Mouse (Mus musculus) forebrain, embryonic 13.5 days (tissue): ENCODE data around the gene Slc39a8. TPM values are rescaled to one million over a fixed set of nuclear protein-coding genes. Genes with fewer than 3 reads are reported as not detected.

Experiments used
- ATAC-seq: fragments of 200-750 bp; cut with Nextera tagmentation; 2 replicates; pipeline ENCODE4 v1.8.0; 2017
- H3K27ac ChIP-seq: fragments of 300-500 bp; sonication (generic); 2 replicates; pipeline ENCODE4 v1.5.1; 2015; ENCODE audit warnings: inconsistent platforms, mild to moderate bottlenecking, moderate library complexity
- H3K27me3 ChIP-seq: fragments of 300-500 bp; sonication (generic); 2 replicates; pipeline ENCODE4 v1.6.1; 2015; ENCODE audit warnings: mild to moderate bottlenecking, inconsistent platforms
- H3K36me3 ChIP-seq: fragments of 300-500 bp; sonication (generic); 2 replicates; pipeline ENCODE4 v1.6.1; 2015; ENCODE audit warnings: mild to moderate bottlenecking, inconsistent platforms; ENCODE audit not compliant: poor library complexity, severe bottlenecking
- H3K4me1 ChIP-seq: fragments of 300-500 bp; sonication (generic); 2 replicates; pipeline ENCODE4 v1.6.1; 2015; ENCODE audit warnings: inconsistent platforms
- H3K4me2 ChIP-seq: fragments of 300-500 bp; sonication (generic); 2 replicates; pipeline ENCODE4 v1.6.1; 2015; ENCODE audit warnings: inconsistent platforms, mild to moderate bottlenecking, moderate library complexity
- H3K4me3 ChIP-seq: fragments of 300-500 bp; sonication (generic); 2 replicates; pipeline ENCODE4 v1.5.1; 2015; ENCODE audit warnings: mild to moderate bottlenecking, inconsistent platforms
- H3K9ac ChIP-seq: fragments of 300-500 bp; sonication (generic); 2 replicates; pipeline ENCODE4 v1.6.1; 2015; ENCODE audit warnings: mild to moderate bottlenecking, inconsistent platforms
- H3K9me3 ChIP-seq: fragments of 300-500 bp; sonication (generic); replicated peaks from 2 replicates; pipeline ENCODE4 v1.6.1; 2016; ENCODE audit warnings: inconsistent platforms
- WGBS: fragments of 180-500 bp; shearing (Covaris S2); methylation state at CpG from one replicate; pipeline ENCODE4 v1.1.7; 2015; 5-methylcytosine and 5-hydroxymethylcytosine counted together
- polyA plus RNA-seq: library from polyadenylated mRNA; unstranded; fragments of >200 nt; fragmentation: Nextera tagmentation; extraction: Ambion mirVana; gene quantifications from 2 replicates; pipeline ENCODE4 v1.2.1, GENCODE M21; 2015

Slc39a8 gene
- polyA plus RNA-seq, 1 experiment from 2014 or later, result 7.5 TPM

DNA sequence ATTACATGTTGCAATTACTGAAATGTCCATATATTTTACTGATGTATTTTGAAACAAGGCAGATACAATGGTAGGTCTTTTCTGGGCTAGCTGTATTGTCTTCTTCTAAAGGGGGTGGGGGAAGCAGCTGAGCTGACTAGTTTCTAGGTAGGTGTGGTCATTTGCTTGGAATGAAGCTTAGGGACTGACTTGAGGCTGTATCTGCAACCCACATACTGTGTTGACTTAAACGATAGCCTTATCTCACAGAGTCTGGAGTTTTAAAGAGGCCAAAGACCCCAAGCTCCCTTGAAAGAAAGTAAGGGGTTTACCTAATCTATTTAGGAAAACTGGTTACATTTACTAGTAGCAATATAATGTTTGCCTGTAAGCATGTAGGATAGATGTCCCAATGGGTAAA, 2.9 kb downstream of the Slc39a8 start:
- peaks cover 16% of the 10 kb centered on the region for H3K4me1 ChIP-seq
- no peak overlapping the region for H3K4me2 ChIP-seq
- H3K4me3 ChIP-seq, result no peak overlapping the region
- no peak overlapping the region for H3K9ac ChIP-seq
- H3K36me3 ChIP-seq, result no peaks in the 10 kb centered on the region
- no peak for ATAC-seq
- WGBS, result 50% methylated on average over 1 of the region's 1 CpGs
- H3K9me3 ChIP-seq, result no peaks in the 10 kb centered on the region
- H3K27me3 ChIP-seq, result peaks cover 5% of the 10 kb centered on the region
- H3K27ac ChIP-seq, result no peak overlapping the region

GRCm38 (mm10) chr3:135832496-135832895, 7.4 kb downstream of the Slc39a8 start:
- no peak overlapping the region for H3K9ac ChIP-seq
- no peaks in the 10 kb centered on the region for H3K4me1 ChIP-seq
- H3K27ac ChIP-seq, result no peak overlapping the region
- no peaks in the 10 kb centered on the region for H3K36me3 ChIP-seq
- H3K4me2 ChIP-seq, result no peak overlapping the region
- no peak for ATAC-seq
- no peaks in the 10 kb centered on the region for H3K27me3 ChIP-seq
- no peak overlapping the region for H3K4me3 ChIP-seq
- 85% methylated on average over 2 of the region's 2 CpGs for WGBS
- H3K9me3 ChIP-seq, result no peaks in the 10 kb centered on the region

DNA sequence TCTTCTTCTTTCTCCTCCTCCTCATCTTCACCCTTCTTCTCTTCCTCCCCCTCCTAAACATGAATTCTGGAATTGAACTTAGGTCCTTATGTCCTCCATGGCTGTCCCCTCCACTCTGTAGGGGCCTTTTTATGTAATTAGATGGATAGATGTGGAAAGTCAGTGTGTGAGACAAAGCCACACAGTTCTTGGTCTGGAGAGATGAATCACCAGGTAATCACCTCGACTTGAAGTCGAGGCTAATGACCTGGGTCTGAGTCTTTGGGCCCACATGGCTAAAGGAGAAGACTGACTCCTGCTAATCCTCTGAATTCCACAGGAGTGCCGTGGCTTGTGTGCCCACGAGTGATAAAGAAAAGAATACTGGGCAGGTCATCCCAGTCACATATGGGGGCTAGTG, 7.8 kb downstream of the Slc39a8 start:
- Histone ChIP-seq H3K9ac (no peak overlapping the region), H3K27ac (no peak overlapping the region), H3K4me3 (no peak overlapping the region), H3K27me3 (no peaks in the 10 kb centered on the region), H3K9me3 (no peaks in the 10 kb centered on the region), H3K4me2 (no peak overlapping the region), H3K4me1 (no peaks in the 10 kb centered on the region), H3K36me3 (no peaks in the 10 kb centered on the region)
- no peak for ATAC-seq
- WGBS, result 75% methylated on average over 4 of the region's 4 CpGs

GRCm38 (mm10) chr3:135834988-135835387, 9.9 kb downstream of the Slc39a8 start:
- Histone ChIP-seq H3K9ac (no peak overlapping the region), H3K4me3 (no peak overlapping the region), H3K36me3 (no peaks in the 10 kb centered on the region), H3K4me1 (no peaks in the 10 kb centered on the region), H3K9me3 (no peaks in the 10 kb centered on the region), H3K4me2 (no peak overlapping the region), H3K27me3 (no peaks in the 10 kb centered on the region), H3K27ac (no peak overlapping the region)
- ATAC-seq, result no peak
- 89% methylated on average over 3 of the region's 3 CpGs for WGBS

DNA sequence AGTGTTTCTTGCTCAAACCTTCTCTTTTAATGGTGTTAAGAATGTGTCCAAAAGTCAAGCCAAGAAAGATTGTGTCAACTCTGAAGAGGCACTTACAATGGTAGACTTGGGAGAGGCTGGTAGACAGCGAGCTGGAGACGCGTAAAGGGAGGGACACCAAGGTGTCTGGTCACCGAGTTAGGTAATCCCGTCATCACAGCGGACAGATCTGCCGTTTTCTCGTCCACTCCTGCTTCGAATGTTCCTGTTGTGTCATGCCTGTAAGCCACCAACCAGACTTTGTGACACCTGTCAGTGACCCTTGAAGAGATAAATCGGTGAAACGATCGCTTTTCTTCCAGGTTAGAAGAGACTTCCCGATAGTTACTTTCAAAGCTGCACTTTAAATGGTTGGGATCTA, 14.5 kb downstream of the Slc39a8 start:
- 92% methylated on average over 13 of the region's 13 CpGs for WGBS
- Histone ChIP-seq H3K4me1 (no peaks in the 10 kb centered on the region), H3K27ac (no peak overlapping the region), H3K36me3 (no peaks in the 10 kb centered on the region), H3K9me3 (no peaks in the 10 kb centered on the region), H3K4me2 (no peak overlapping the region), H3K9ac (no peak overlapping the region), H3K4me3 (no peak overlapping the region), H3K27me3 (no peaks in the 10 kb centered on the region)
- no peak for ATAC-seq

- no peak overlapping the region for H3K4me3 ChIP-seq
- no peak overlapping the region for H3K27ac ChIP-seq
- H3K9ac ChIP-seq, result no peak overlapping the region
- H3K4me1 ChIP-seq, result no peaks in the 10 kb centered on the region
- WGBS, result 92% methylated on average over 12 of the region's 12 CpGs
- no peaks in the 10 kb centered on the region for H3K9me3 ChIP-seq
- H3K27me3 ChIP-seq, result no peaks in the 10 kb centered on the region
- no peak overlapping the region for H3K4me2 ChIP-seq
- ATAC-seq, result no peak
- no peaks in the 10 kb centered on the region for H3K36me3 ChIP-seq
These were observed 15.1 kb downstream of the Slc39a8 start for GRCm38 (mm10) chr3:135840185-135840584.

GRCm38 (mm10) chr3:135841716-135842511, 16.8 kb downstream of the Slc39a8 start:
- Histone ChIP-seq H3K4me3 (no peak overlapping the region), H3K36me3 (no peaks in the 10 kb centered on the region), H3K27me3 (no peaks in the 10 kb centered on the region), H3K9ac (no peak overlapping the region), H3K4me2 (no peak overlapping the region), H3K27ac (no peak overlapping the region), H3K9me3 (no peaks in the 10 kb centered on the region), H3K4me1 (no peaks in the 10 kb centered on the region)
- 82% methylated on average over 7 of the region's 7 CpGs for WGBS
- ATAC-seq, result no peak

DNA sequence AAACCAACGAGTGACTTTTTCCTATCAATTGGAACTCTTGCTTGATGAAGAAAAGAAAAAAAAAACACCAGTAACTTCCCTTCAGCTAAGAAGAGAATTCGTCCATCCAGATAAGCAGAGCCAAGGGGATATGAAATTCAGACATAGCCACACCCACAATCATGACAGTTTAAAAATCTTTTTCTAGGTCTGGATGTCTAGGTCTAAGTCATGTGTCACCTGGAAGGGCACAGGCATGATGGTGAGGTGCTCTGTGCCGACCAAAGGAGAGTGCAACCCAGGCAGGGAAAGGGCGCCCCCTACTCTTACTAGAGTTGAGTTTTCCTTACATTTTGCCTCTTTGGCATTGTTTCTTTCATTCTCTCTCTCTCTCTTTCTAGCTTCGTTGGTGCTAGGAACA, 18.1 kb downstream of the Slc39a8 start:
- WGBS, result 79% methylated on average over 5 of the region's 5 CpGs
- H3K9ac ChIP-seq, result no peak overlapping the region
- no peak for ATAC-seq

DNA sequence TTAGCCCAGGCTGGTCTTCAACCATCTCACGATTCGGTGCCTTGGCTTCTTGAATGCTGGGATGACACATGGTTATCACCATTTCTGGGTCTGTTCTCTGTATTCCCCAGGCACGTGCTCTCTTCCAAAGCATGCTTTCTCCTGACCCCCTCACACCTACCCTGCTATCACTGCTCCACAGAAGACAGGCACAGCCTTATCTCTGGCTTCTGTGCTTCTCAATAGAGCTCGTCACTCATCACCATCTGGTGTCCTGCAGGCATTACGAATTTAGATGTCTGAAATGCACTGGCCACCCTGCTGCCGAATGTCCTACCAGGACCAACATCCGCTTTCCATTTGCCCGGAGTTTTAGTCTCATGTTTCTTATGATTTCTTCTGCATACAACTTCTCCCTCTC, 18.6 kb downstream of the Slc39a8 start:
- Histone ChIP-seq H3K4me2 (no peak overlapping the region), H3K27ac (no peak overlapping the region), H3K9ac (no peak overlapping the region), H3K9me3 (no peaks in the 10 kb centered on the region), H3K4me3 (no peak overlapping the region), H3K36me3 (no peaks in the 10 kb centered on the region), H3K4me1 (no peaks in the 10 kb centered on the region), H3K27me3 (no peaks in the 10 kb centered on the region)
- 90% methylated on average over 8 of the region's 8 CpGs for WGBS
- no peak for ATAC-seq

More for the DNA sequence above, 18.1 kb downstream of the Slc39a8 start:
- Histone ChIP-seq H3K27ac (no peak overlapping the region), H3K4me3 (no peak overlapping the region), H3K9me3 (no peaks in the 10 kb centered on the region), H3K4me1 (no peaks in the 10 kb centered on the region), H3K4me2 (no peak overlapping the region), H3K36me3 (no peaks in the 10 kb centered on the region), H3K27me3 (no peaks in the 10 kb centered on the region)

GRCm38 (mm10) chr3:135844835-135845234, 19.8 kb downstream of the Slc39a8 start:
- no peak for ATAC-seq
- Histone ChIP-seq H3K27me3 (no peaks in the 10 kb centered on the region), H3K36me3 (no peaks in the 10 kb centered on the region), H3K4me3 (no peak overlapping the region), H3K4me1 (no peaks in the 10 kb centered on the region), H3K9me3 (no peaks in the 10 kb centered on the region), H3K4me2 (no peak overlapping the region), H3K9ac (no peak overlapping the region), H3K27ac (no peak overlapping the region)
- 96% methylated on average over 1 of the region's 1 CpGs for WGBS

DNA sequence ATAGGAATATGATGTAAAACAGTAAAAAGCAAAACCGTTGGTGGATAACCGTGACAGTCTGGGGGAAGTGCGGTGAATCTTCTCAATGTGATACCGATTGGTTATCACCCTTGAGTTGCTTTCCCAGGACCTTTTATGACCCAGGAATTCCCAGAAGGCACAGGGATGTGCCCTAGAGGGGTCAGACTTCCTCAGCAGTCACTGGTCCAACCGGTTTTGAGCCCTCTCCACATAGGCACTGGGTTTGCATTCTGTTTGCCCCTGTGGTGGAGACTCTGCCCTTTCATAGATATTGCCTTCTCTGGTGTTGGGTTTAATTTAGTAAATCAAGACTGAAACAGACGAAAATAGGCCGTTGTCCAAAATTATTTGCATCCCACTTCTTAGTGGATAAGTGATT, 20.8 kb downstream of the Slc39a8 start:
- no peak for ATAC-seq
- Histone ChIP-seq H3K4me2 (no peak overlapping the region), H3K36me3 (no peaks in the 10 kb centered on the region), H3K9me3 (no peaks in the 10 kb centered on the region), H3K27me3 (no peaks in the 10 kb centered on the region), H3K9ac (no peak overlapping the region), H3K27ac (no peak overlapping the region), H3K4me3 (no peak overlapping the region), H3K4me1 (no peaks in the 10 kb centered on the region)
- WGBS, result 82% methylated on average over 7 of the region's 7 CpGs

GRCm38 (mm10) chr3:135851607-135852006, 26.5 kb downstream of the Slc39a8 start:
- WGBS, result 86% methylated on average over 2 of the region's 2 CpGs
- Histone ChIP-seq H3K4me2 (no peak overlapping the region), H3K27me3 (no peaks in the 10 kb centered on the region), H3K4me1 (no peaks in the 10 kb centered on the region), H3K9ac (no peak overlapping the region), H3K9me3 (0 out of 2 replicates have a peak, but pooled peaks cover 3% of the 10 kb centered on the region), H3K27ac (no peak overlapping the region), H3K36me3 (no peaks in the 10 kb centered on the region), H3K4me3 (no peak overlapping the region)
- ATAC-seq, result no peak
